Mouse (Mus musculus): ENCODE measurements around the gene Ttyh1. TPM values are rescaled to one million over a fixed set of nuclear protein-coding genes. Genes with fewer than 3 reads are reported as not detected.

Gene Ttyh1
- polyA plus RNA-seq, 1 experiment from 2014 or later = 3.2 TPM

- no peak overlapping the region for H3K4me3 ChIP-seq (ENCODE audit: low read depth, low read length)
- H3K27ac ChIP-seq (ENCODE audit: low read depth) = no peak overlapping the region
- DNase-seq = peak; percentile 13
- WGBS (ENCODE audit: insufficient replicate concordance) = 90% methylated on average over 23 of the region's 23 CpGs
- H3K36me3 ChIP-seq (replicated peaks; ENCODE audit: insufficient read depth, low read length) = peaks cover 64% of the 10 kb centered on the region
- H3K9ac ChIP-seq (replicated peaks) = no peak overlapping the region
- no peaks in the 10 kb centered on the region for H3K9me3 ChIP-seq (ENCODE audit: low read length)
- H3K27me3 ChIP-seq (ENCODE audit: insufficient read depth, low read length) = 0 out of 2 replicates have a peak, but pooled peaks cover 2% of the 10 kb centered on the region
- no peak overlapping the region for H3K4me2 ChIP-seq (ENCODE audit: low read depth, low read length)
- peaks cover 25% of the 10 kb centered on the region for H3K4me1 ChIP-seq (ENCODE audit: insufficient read depth)
- ATAC-seq = no peak
- TF ChIP-seq EP300 (IDR thresholded peaks at IDR 0.05; ENCODE audit: low read depth) = no peak
- TF ChIP-seq CTCF (IDR thresholded peaks at IDR 0.05; ENCODE audit: low read depth) = no peak
Observed at GRCm38 (mm10) chr7:4146241-4147180, 27.3 kb downstream of the Ttyh1 start.

DNA sequence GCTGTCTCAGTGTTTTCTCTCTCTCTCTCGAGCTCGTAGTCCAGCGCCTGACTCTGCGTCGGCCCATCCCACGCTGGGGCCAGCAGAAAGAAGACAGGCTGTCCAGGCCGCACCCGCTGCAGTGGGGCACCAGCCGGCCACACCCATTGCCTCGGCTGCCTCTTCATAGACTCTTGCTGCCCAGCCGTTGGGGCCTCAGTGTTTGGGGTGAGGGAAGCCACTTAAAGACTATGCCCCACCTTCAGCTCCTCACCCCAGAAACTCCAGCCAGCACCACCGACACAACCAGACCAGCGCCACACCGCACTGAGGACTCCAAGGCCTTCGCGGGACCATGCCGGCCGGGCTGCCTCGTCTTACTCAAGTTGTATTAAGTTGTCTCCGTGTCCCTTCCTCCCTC lies 28.2 kb downstream of the Ttyh1 start:
- Histone ChIP-seq H3K36me3 (replicated peaks; ENCODE audit: insufficient read depth, low read length) (peaks cover 55% of the 10 kb centered on the region), H3K27ac (ENCODE audit: low read depth) (no peak overlapping the region), H3K4me2 (ENCODE audit: low read depth, low read length) (no peak overlapping the region), H3K4me1 (ENCODE audit: insufficient read depth) (peaks cover 26% of the 10 kb centered on the region), H3K27me3 (ENCODE audit: insufficient read depth, low read length) (0 out of 2 replicates have a peak, but pooled peaks cover 3% of the 10 kb centered on the region), H3K4me3 (ENCODE audit: low read depth, low read length) (no peak overlapping the region), H3K9me3 (ENCODE audit: low read length) (no peaks in the 10 kb centered on the region), H3K9ac (replicated peaks) (no peak overlapping the region)
- WGBS (ENCODE audit: insufficient replicate concordance) = 77% methylated on average over 20 of the region's 20 CpGs
- TF ChIP-seq EP300 (IDR thresholded peaks at IDR 0.05; ENCODE audit: low read depth) = no peak
- no peak for TF ChIP-seq CTCF (IDR thresholded peaks at IDR 0.05; ENCODE audit: low read depth)
- ATAC-seq (no peak), DNase-seq (peak; percentile 17)

GRCm38 (mm10) chr7:4147836-4148235 lies 28.6 kb downstream of the Ttyh1 start:
- Histone ChIP-seq H3K27ac (ENCODE audit: low read depth) (no peak overlapping the region), H3K9me3 (ENCODE audit: low read length) (no peaks in the 10 kb centered on the region), H3K36me3 (replicated peaks; ENCODE audit: insufficient read depth, low read length) (peaks cover 51% of the 10 kb centered on the region), H3K4me1 (ENCODE audit: insufficient read depth) (peaks cover 26% of the 10 kb centered on the region), H3K4me2 (ENCODE audit: low read depth, low read length) (peak overlapping the region; percentile 98; the same call in 1 of the 2 replicates), H3K9ac (replicated peaks) (peak overlapping the region; percentile 86; the same call in 1 of the 2 replicates), H3K4me3 (ENCODE audit: low read depth, low read length) (no peak overlapping the region), H3K27me3 (ENCODE audit: insufficient read depth, low read length) (0 out of 2 replicates have a peak, but pooled peaks cover 3% of the 10 kb centered on the region)
- no peak for DNase-seq
- ATAC-seq = no peak
- 83% methylated on average over 4 of the region's 4 CpGs for WGBS (ENCODE audit: insufficient replicate concordance)
- no peak for TF ChIP-seq CTCF (IDR thresholded peaks at IDR 0.05; ENCODE audit: low read depth)
- no peak for TF ChIP-seq EP300 (IDR thresholded peaks at IDR 0.05; ENCODE audit: low read depth)

- WGBS (ENCODE audit: insufficient replicate concordance) = 32% methylated on average over 18 of the region's 18 CpGs
- peaks cover 26% of the 10 kb centered on the region for H3K4me1 ChIP-seq (ENCODE audit: insufficient read depth)
Observed at GRCm38 (mm10) chr7:4148341-4149208, 29.4 kb downstream of the Ttyh1 start.

DNA sequence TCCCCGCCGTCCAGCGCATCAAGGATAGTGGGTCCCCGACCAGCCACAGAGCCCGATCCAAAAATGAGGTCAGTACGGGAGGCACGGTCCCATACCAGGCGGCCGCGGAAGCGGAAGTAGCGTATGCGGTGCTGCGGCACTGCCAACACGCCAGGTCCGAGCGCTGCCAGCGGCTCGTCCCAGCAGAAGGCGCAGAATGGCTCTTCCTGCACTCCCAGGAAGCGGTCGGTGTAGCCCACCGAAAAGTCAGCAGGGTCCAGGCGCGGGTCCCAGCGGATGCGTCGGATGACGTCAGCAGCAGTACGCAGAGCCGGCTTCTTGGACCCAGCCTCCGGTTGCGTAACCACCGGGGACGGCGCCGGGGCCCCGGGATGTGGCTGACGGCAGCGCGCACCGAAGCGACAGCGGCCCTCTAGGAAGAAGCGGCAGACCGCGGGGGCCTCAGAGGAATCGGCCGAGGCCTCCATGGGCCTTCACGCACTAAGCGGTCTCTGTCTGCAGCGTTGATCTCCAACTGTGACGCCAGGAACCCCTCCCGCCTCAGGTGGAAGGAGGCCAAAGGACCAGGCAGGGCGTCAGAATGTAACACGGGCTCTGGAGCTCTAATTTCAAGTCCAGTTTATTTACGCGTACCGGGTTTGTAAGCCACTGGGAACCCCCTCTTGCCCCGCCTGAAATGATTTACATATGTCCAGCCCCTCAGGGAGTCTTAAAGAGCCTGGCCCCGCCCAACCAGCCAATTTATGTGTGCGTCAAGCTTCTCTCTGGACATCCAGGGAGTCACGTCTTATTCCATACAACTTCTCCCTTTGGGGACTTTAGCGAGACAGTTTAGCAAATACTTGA lies 30.2 kb downstream of the Ttyh1 start:
- Histone ChIP-seq H3K9ac (replicated peaks) (peak overlapping the region; percentile 86), H3K4me2 (ENCODE audit: low read depth, low read length) (peak overlapping the region; percentile 98), H3K27ac (ENCODE audit: low read depth) (peak overlapping the region; percentile 97), H3K9me3 (ENCODE audit: low read length) (no peaks in the 10 kb centered on the region), H3K4me3 (ENCODE audit: low read depth, low read length) (peak overlapping the region; percentile 82), H3K27me3 (ENCODE audit: insufficient read depth, low read length) (0 out of 2 replicates have a peak, but pooled peaks cover 3% of the 10 kb centered on the region), H3K36me3 (replicated peaks; ENCODE audit: insufficient read depth, low read length) (peaks cover 35% of the 10 kb centered on the region), H3K4me1 (ENCODE audit: insufficient read depth) (peaks cover 26% of the 10 kb centered on the region)
- WGBS (ENCODE audit: insufficient replicate concordance) = under 1% methylated on average over 58 of the region's 64 CpGs
- TF ChIP-seq CTCF (IDR thresholded peaks at IDR 0.05; ENCODE audit: low read depth) (no peak), EP300 (IDR thresholded peaks at IDR 0.05; ENCODE audit: low read depth) (no peak)
- ATAC-seq (peak; percentile 56), DNase-seq (peak; percentile 83)

More at GRCm38 (mm10) chr7:4148341-4149208, 29.4 kb downstream of the Ttyh1 start:
- Histone ChIP-seq H3K4me2 (ENCODE audit: low read depth, low read length) (peak overlapping the region; percentile 98), H3K9ac (replicated peaks) (peak overlapping the region; percentile 86), H3K9me3 (ENCODE audit: low read length) (no peaks in the 10 kb centered on the region), H3K36me3 (replicated peaks; ENCODE audit: insufficient read depth, low read length) (peaks cover 43% of the 10 kb centered on the region), H3K27ac (ENCODE audit: low read depth) (peak overlapping the region; percentile 97), H3K4me3 (ENCODE audit: low read depth, low read length) (peak overlapping the region; percentile 82), H3K27me3 (ENCODE audit: insufficient read depth, low read length) (0 out of 2 replicates have a peak, but pooled peaks cover 3% of the 10 kb centered on the region)
- peak; percentile 30 for DNase-seq
- no peak for TF ChIP-seq EP300 (IDR thresholded peaks at IDR 0.05; ENCODE audit: low read depth)
- TF ChIP-seq CTCF (IDR thresholded peaks at IDR 0.05; ENCODE audit: low read depth) = no peak
- ATAC-seq = peak; percentile 6; the same call in 1 of the 2 replicates
